Mouse (Mus musculus) small intestine, adult 2 months (tissue): ENCODE results near the gene 1810010D01Rik.

Experiments
- CTCF ChIP-seq: fragments of 200-500 bp; IDR thresholded peaks from 2 replicates; pipeline ENCODE4 v1.5.1; 2012; ENCODE audit warnings: low read depth, mild to moderate bottlenecking, control low read depth, inconsistent platforms, low read length, moderate library complexity, mixed read lengths; ENCODE audit not compliant: insufficient replicate concordance, insufficient read length; ENCODE audit errors: extremely low read depth
- POLR2A ChIP-seq: fragments of 200-500 bp; IDR thresholded peaks from 2 replicates; pipeline ENCODE4 v1.6.1; 2012; ENCODE audit warnings: low read depth, mild to moderate bottlenecking, control low read depth, inconsistent platforms, low read length, moderate library complexity

GRCm38 (mm10) chr7:145176750-145177589, 30.9 kb downstream of the 1810010D01Rik start:
- TF ChIP-seq POLR2A (no peak), CTCF (no peak)
